Mouse (Mus musculus) liver, embryonic 15.5 days (tissue): ENCODE data around the gene Tiam2. TPM values are rescaled to one million over a fixed set of nuclear protein-coding genes. Genes with fewer than 3 reads are reported as not detected.
"Not testable (repeated sequence)": the region's sequence is repeated elsewhere in the genome, so short reads cannot be mapped to it uniquely, and the experiment has no call there.

Experiments
- ATAC-seq: fragments of 200-750 bp; cut with Nextera tagmentation; 2 replicates; pipeline ENCODE4 v1.8.0; 2017; ENCODE audit warnings: moderate number of reproducible peaks, mild to moderate bottlenecking, moderate library complexity; ENCODE audit not compliant: insufficient read depth
- H3K27ac ChIP-seq: fragments of 300-500 bp; sonication (generic); replicated peaks from 2 replicates; pipeline ENCODE4 v1.5.1; 2015; ENCODE audit warnings: mild to moderate bottlenecking, inconsistent platforms
- H3K27me3 ChIP-seq: fragments of 300-500 bp; sonication (generic); 2 replicates; pipeline ENCODE4 v1.6.1; 2015; ENCODE audit warnings: mild to moderate bottlenecking, inconsistent platforms
- H3K36me3 ChIP-seq: fragments of 300-500 bp; sonication (generic); replicated peaks from 2 replicates; pipeline ENCODE4 v1.6.1; 2015; ENCODE audit warnings: moderate library complexity, mild to moderate bottlenecking, inconsistent platforms
- H3K4me1 ChIP-seq: fragments of 300-500 bp; sonication (generic); replicated peaks from 2 replicates; pipeline ENCODE4 v1.6.1; 2015; ENCODE audit warnings: inconsistent platforms
- H3K4me2 ChIP-seq: fragments of 300-500 bp; sonication (generic); 2 replicates; pipeline ENCODE4 v1.6.1; 2015; ENCODE audit warnings: moderate library complexity, mild to moderate bottlenecking, inconsistent platforms
- H3K4me3 ChIP-seq: fragments of 300-500 bp; sonication (generic); replicated peaks from 2 replicates; pipeline ENCODE4 v1.5.1; 2015; ENCODE audit warnings: mild to moderate bottlenecking, inconsistent platforms
- H3K9ac ChIP-seq: fragments of 300-500 bp; sonication (generic); 2 replicates; pipeline ENCODE4 v1.6.1; 2015; ENCODE audit warnings: moderate library complexity, mild to moderate bottlenecking, inconsistent platforms
- H3K9me3 ChIP-seq: fragments of 300-500 bp; sonication (generic); replicated peaks from 2 replicates; pipeline ENCODE4 v1.6.1; 2016; ENCODE audit warnings: inconsistent platforms
- whole genome bisulfite sequencing: fragments of 180-500 bp; shearing (Covaris S2); methylation state at CpG from one replicate; pipeline ENCODE4 v1.1.7; 2015; ENCODE audit warnings: mixed read lengths; ENCODE audit not compliant: insufficient replicate concordance; 5-methylcytosine and 5-hydroxymethylcytosine counted together
- polyA plus RNA-seq: library from polyadenylated mRNA; unstranded; fragments of >200 nt; fragmentation: Nextera tagmentation; extraction: Ambion mirVana; gene quantifications from 2 replicates; pipeline ENCODE4 v1.2.1, GENCODE M21; 2015

Tiam2 gene
- polyA plus RNA-seq, 1 experiment from 2014 or later: 0.73 TPM

DNA sequence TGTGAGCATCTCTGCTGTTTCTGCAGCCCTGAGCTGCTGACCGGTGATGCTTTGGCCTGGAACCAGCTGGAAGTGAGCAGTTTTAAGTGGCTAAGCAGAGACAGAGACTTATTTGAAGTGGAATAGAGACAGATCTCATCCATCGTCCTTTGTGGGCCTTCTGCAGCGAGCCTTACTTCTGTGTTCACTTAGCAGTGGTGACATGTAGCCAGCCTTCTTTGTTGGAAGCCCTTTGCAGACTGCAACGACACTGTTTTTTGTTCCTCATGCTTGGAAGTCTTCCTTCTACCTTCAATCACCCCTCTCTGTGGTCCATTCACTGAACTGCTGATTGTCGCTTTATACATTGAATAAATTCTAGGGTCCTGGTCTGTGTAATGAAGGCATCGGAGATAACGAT, 18.5 kb downstream of the Tiam2 start:
- 68% methylated on average over 7 of the region's 7 CpGs for WGBS

DNA sequence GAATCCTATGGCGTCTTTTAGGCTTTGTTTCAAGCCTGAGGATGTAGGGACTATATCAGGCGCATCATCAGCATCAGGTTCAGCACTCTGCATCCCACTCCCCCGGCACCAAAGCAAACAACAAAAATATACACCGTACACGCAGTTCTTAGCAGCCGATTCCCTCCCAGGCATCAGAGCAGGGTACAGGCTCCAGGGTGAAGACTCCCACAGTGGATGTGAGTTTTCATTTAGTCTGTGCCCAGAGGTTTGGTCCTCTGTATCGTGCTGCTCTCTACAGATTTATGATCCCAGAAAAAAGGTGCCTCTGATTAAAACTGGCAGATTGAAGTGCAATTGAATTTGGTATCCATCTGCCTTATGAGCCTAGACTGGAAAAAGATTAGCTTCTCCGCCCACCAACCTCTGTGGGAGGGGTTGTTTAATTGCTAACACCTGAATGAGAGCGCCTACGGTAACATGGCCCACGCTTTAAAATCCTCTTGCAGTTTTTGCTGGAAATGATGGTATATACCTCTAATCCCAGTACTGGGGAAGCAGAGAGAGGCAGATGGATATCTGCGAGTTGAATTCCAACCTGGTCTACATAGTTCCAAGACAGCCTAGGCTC, 19.0 kb downstream of the Tiam2 start:
- ATAC-seq: no peak
- no peak overlapping the region for H3K4me3 ChIP-seq
- H3K27me3 ChIP-seq: no peaks in the 10 kb centered on the region
- H3K4me2 ChIP-seq: no peak overlapping the region
- H3K36me3 ChIP-seq: no peaks in the 10 kb centered on the region
- no peaks in the 10 kb centered on the region for H3K9me3 ChIP-seq
- no peaks in the 10 kb centered on the region for H3K4me1 ChIP-seq
- 67% methylated on average over 12 of the region's 12 CpGs for WGBS
- no peak overlapping the region for H3K27ac ChIP-seq
- no peak overlapping the region for H3K9ac ChIP-seq

More for the DNA sequence above, 18.5 kb downstream of the Tiam2 start:
- Histone ChIP-seq H3K4me2 (no peak overlapping the region), H3K36me3 (no peaks in the 10 kb centered on the region), H3K9me3 (no peaks in the 10 kb centered on the region), H3K27ac (no peak overlapping the region), H3K4me1 (no peaks in the 10 kb centered on the region), H3K27me3 (no peaks in the 10 kb centered on the region), H3K9ac (no peak overlapping the region), H3K4me3 (no peak overlapping the region)
- no peak for ATAC-seq

GRCm38 (mm10) chr17:3347800-3348199, 21.4 kb downstream of the Tiam2 start:
- no peaks in the 10 kb centered on the region for H3K9me3 ChIP-seq
- no peaks in the 10 kb centered on the region for H3K27me3 ChIP-seq
- no peak for ATAC-seq
- H3K9ac ChIP-seq: no peak overlapping the region
- no peak overlapping the region for H3K27ac ChIP-seq
- WGBS: 46% methylated on average over 2 of the region's 2 CpGs
- no peak overlapping the region for H3K4me2 ChIP-seq
- no peaks in the 10 kb centered on the region for H3K4me1 ChIP-seq
- no peak overlapping the region for H3K4me3 ChIP-seq
- H3K36me3 ChIP-seq: no peaks in the 10 kb centered on the region

DNA sequence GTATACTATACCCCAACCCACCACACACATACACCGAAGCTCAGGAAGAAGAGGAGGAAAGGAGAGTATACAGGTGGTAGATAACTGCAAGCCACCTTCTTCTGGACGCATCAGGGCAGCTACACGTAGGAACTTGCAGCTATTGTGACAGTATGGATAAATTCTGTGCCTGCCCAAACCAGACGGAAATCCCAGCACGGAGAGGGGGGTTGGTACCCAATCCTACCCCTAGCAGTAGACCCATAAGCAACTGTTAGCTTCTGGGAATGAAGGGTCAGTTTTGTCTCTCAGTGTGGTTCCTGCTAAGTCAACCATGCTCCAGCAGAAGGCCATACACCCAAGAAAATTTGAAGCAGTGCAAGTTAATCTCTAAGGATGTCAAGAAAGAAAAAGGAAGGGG, 23.0 kb downstream of the Tiam2 start:
- H3K9ac ChIP-seq: no peak overlapping the region
- no peak for ATAC-seq
- H3K36me3 ChIP-seq: no peaks in the 10 kb centered on the region
- no peaks in the 10 kb centered on the region for H3K4me1 ChIP-seq
- no peaks in the 10 kb centered on the region for H3K9me3 ChIP-seq
- 60% methylated on average over 5 of the region's 5 CpGs for WGBS
- no peak overlapping the region for H3K4me2 ChIP-seq
- H3K27me3 ChIP-seq: no peaks in the 10 kb centered on the region
- H3K4me3 ChIP-seq: no peak overlapping the region
- H3K27ac ChIP-seq: no peak overlapping the region

DNA sequence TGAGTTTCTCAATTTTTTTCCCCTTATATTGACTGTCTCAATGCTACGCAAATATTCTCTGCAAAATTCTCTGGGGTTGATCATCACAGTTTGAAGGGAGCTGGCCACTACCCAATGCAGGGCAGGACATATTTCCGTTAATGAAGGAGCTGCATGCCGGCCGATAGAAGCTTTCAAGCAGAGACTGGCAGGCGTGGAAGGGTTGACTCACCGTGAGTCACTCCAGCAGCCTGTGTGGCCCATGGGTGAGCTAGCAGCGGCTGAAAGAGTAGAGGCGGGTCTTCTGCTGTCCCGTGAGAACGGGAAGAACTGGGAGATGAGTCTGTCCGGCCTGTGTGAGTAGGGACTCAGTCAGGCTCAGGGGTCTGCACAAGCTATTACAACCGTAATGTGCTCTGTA, 23.6 kb downstream of the Tiam2 start:
- H3K36me3 ChIP-seq: no peaks in the 10 kb centered on the region
- ATAC-seq: no peak
- no peaks in the 10 kb centered on the region for H3K9me3 ChIP-seq
- 60% methylated on average over 12 of the region's 12 CpGs for WGBS
- H3K4me3 ChIP-seq: no peak overlapping the region
- no peak overlapping the region for H3K9ac ChIP-seq
- H3K4me1 ChIP-seq: no peaks in the 10 kb centered on the region
- no peaks in the 10 kb centered on the region for H3K27me3 ChIP-seq
- no peak overlapping the region for H3K27ac ChIP-seq
- H3K4me2 ChIP-seq: no peak overlapping the region

DNA sequence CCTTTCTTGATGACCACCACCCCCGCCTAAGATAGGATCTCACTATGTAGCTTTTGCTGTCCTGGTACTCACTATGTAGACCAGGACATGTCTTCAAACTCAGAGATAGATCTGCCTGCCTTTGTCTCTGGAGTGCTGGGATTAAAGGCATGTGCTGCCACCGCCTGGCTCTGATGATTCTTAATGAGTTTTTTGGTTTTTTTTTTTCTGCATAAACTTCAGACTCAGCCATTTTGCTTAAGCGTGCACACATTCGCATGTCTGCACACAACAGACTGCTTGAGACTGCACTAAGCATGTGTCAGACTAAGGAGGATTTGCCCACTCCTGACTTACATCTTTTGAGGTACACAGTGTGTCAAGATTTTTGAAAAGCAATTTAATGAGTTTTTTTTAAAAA, 24.0 kb downstream of the Tiam2 start:
- Histone ChIP-seq H3K4me1 (no peaks in the 10 kb centered on the region), H3K27me3 (no peaks in the 10 kb centered on the region), H3K4me3 (no peak overlapping the region), H3K4me2 (no peak overlapping the region), H3K9me3 (no peaks in the 10 kb centered on the region), H3K9ac (no peak overlapping the region), H3K36me3 (no peaks in the 10 kb centered on the region), H3K27ac (no peak overlapping the region)
- no peak for ATAC-seq
- WGBS: 59% methylated on average over 4 of the region's 4 CpGs

DNA sequence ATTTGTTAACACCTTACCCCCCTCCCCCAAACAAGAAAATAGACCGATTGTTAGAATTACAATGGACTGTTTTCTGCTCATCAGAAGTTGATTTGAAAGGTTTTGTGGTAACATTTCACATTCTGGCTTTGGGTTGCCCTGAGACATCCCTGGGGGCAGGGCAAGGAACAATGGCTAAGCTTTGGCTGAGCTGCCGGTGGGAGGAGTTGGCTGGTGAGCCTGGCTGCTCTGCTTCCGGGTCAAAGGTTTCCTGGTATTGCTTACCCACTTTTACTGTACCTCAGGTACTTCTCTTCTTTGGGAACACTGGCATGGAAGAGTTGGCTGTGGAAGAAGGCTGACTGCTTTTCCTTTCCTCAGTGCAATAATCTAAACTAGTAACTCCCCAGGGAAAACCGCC, 25.3 kb downstream of the Tiam2 start:
- H3K36me3 ChIP-seq: no peaks in the 10 kb centered on the region
- ATAC-seq: no peak
- WGBS: 59% methylated on average over 4 of the region's 4 CpGs

GRCm38 (mm10) chr17:3353141-3353540, 26.8 kb downstream of the Tiam2 start:
- H3K4me2 ChIP-seq, H3K4me3 ChIP-seq, H3K9ac ChIP-seq, H3K27me3 ChIP-seq, H3K36me3 ChIP-seq, H3K9me3 ChIP-seq, H3K27ac ChIP-seq, H3K4me1 ChIP-seq, ATAC-seq: not testable (repeated sequence)
- 83% methylated on average over 10 of the region's 10 CpGs for WGBS

More for the DNA sequence above, 25.3 kb downstream of the Tiam2 start:
- Histone ChIP-seq H3K4me2 (no peak overlapping the region), H3K9me3 (no peaks in the 10 kb centered on the region), H3K4me1 (no peaks in the 10 kb centered on the region), H3K4me3 (no peak overlapping the region), H3K27me3 (no peaks in the 10 kb centered on the region), H3K27ac (no peak overlapping the region), H3K9ac (no peak overlapping the region)

- Histone ChIP-seq H3K4me3 (no peak overlapping the region), H3K36me3 (no peaks in the 10 kb centered on the region), H3K9me3 (no peaks in the 10 kb centered on the region), H3K27me3 (no peaks in the 10 kb centered on the region), H3K4me2 (no peak overlapping the region), H3K27ac (no peak overlapping the region), H3K4me1 (no peaks in the 10 kb centered on the region), H3K9ac (no peak overlapping the region)
- ATAC-seq: no peak
- 35% methylated on average over 3 of the region's 3 CpGs for WGBS
Measured at GRCm38 (mm10) chr17:3354856-3355255, 28.5 kb downstream of the Tiam2 start.

DNA sequence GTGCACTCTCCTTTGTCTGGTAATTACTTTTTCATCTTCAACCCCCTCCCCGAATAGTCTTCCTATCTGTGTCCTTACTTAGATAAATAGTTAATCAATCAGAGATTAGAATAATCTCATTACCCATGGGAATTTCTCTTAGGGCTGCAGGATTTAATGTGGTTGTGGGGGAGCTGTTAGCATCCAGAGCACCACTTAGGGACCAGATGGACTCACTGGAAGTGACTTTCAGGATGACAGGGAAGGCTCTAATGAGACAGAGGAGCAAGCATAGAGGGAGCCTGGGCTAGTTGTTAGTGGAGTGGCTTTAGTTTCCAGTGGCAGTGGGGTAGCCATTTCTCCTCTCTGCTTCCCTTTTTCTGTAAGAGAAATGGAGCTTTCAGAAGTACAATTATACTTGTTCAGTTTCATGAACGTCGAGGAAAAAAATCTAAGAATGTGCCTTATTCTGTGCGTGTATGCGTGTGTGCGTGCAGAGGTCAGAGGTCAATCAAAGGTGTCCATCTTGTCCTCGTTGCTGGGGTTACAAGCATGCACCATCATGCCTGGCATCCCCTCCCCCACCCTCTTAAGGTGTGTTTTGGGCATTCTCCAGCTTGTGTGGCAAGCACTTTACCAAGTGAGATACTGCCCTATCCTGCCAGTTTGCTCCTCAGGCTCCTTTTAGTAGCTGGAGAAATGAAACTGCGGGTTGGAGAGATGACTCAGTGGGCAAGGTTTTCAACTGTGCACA, 30.4 kb downstream of the Tiam2 start:
- Histone ChIP-seq H3K27ac (no peak overlapping the region), H3K27me3 (no peaks in the 10 kb centered on the region), H3K4me1 (no peaks in the 10 kb centered on the region), H3K9me3 (no peaks in the 10 kb centered on the region), H3K4me2 (no peak overlapping the region), H3K36me3 (no peaks in the 10 kb centered on the region), H3K9ac (no peak overlapping the region), H3K4me3 (no peak overlapping the region)
- ATAC-seq: no peak
- 69% methylated on average over 8 of the region's 8 CpGs for WGBS

DNA sequence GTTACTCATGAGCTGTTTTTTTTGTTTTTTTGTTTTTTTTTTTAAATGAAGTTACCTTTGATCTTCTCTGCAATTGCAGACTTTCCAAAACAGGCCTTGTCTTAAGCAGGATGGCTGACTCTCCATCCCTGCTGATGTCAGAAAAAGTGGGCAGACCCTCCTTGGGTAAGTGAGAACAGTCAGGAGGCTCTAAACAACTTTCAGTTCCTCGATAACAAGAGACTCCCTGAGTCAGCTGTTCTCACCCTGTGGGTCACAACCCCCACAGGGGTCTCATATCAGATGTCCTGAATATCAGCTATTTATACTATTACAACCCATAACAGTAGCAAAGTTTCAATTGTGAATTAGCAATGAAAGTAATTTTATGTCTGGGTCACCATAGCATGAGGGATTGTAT, 33.9 kb downstream of the Tiam2 start:
- Histone ChIP-seq H3K9me3 (no peaks in the 10 kb centered on the region), H3K36me3 (no peaks in the 10 kb centered on the region), H3K4me1 (no peaks in the 10 kb centered on the region), H3K9ac (no peak overlapping the region), H3K27ac (no peak overlapping the region), H3K27me3 (no peaks in the 10 kb centered on the region), H3K4me2 (no peak overlapping the region), H3K4me3 (no peak overlapping the region)
- no peak for ATAC-seq
- WGBS: 20% methylated on average over 1 of the region's 1 CpGs

- Histone ChIP-seq H3K9me3 (no peaks in the 10 kb centered on the region), H3K4me3 (no peak overlapping the region), H3K36me3 (no peaks in the 10 kb centered on the region), H3K27me3 (no peaks in the 10 kb centered on the region), H3K27ac (no peak overlapping the region), H3K4me1 (no peaks in the 10 kb centered on the region), H3K4me2 (no peak overlapping the region), H3K9ac (no peak overlapping the region)
- ATAC-seq: no peak
- WGBS: 36% methylated on average over 2 of the region's 2 CpGs
Measured at GRCm38 (mm10) chr17:3361751-3362150, 35.4 kb downstream of the Tiam2 start.
